Mouse (Mus musculus): ENCODE measurements at regions not wholly inside any gene's neighbourhood (a gene's known extent, or its start where the extent isn't known, plus 50 kb on each side); places are given as distances from the start of the nearest gene placed in this dataset.

DNA sequence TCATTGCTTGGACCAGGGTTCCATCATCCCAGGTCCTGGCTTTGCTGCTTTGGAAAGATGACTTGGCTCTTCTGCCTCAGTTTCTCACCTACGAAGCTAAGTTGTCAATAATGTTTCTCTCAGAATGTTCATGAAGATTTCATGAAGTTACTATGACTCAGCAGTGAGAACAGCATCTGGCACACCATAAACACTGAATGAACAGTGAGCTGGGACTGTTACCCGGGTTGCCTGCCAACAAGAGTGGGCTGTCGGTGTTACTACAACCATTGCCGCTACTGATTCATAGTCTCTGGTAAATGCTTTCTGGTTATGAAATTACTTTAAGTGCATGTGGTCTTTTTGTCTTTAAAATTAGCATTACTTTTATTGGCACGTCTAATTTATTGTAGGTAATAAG lies 352.0 kb upstream of the Shh start:
- Histone ChIP-seq H3K4me1 (ENCODE audit: control insufficient read depth, insufficient read depth) (no peaks in the 10 kb centered on the region), H3K9ac (replicated peaks; ENCODE audit: low read depth, low read length) (no peak overlapping the region), H3K4me2 (ENCODE audit: low read depth, low read length) (no peak overlapping the region), H3K27me3 (ENCODE audit: control insufficient read depth, insufficient read depth, low read length) (no peaks in the 10 kb centered on the region), H3K9me3 (replicated peaks; ENCODE audit: control insufficient read depth, low read length) (no peaks in the 10 kb centered on the region), H3K4me3 (ENCODE audit: low read depth, low read length) (no peak overlapping the region), H3K36me3 (replicated peaks; ENCODE audit: control insufficient read depth, insufficient read depth, low read length) (no peaks in the 10 kb centered on the region), H3K27ac (ENCODE audit: low read depth) (no peak overlapping the region)
- ATAC-seq (ENCODE audit: insufficient read depth, low read depth) (no peak), DNase-seq (ENCODE audit: low spot score) (no peak)
- TF ChIP-seq CTCF (IDR thresholded peaks at IDR 0.05; ENCODE audit: low read depth) (no peak), EP300 (IDR thresholded peaks at IDR 0.05; ENCODE audit: low read depth) (no peak)
- 89% methylated on average over 5 of the region's 5 CpGs for WGBS

DNA sequence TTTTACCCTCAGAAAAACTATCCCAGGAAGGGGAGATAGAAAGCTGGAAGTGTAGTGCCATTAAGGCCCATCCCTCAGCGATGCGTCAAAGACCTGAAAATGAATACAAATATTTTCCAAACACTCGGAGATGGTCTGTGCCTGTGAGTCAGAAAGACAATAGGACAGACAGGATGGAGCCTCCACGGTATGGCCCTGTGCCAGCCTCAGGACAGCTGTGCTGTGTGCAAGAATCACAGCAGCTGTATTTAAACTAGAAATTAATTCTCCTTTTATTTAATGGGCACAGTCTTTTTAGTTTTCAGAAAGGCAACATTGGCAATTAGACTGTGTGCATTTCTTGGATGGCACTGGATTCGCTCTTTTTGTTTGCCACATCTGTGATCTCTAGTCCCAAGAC lies 340.9 kb upstream of the Shh start:
- no peak for ATAC-seq (ENCODE audit: insufficient read depth, low read depth)
- H3K27me3 ChIP-seq (ENCODE audit: control insufficient read depth, insufficient read depth, low read length) = no peaks in the 10 kb centered on the region
- 63% methylated on average over 5 of the region's 5 CpGs for WGBS
- no peak for DNase-seq (ENCODE audit: low spot score)
- no peak overlapping the region for H3K27ac ChIP-seq (ENCODE audit: low read depth)
- H3K9me3 ChIP-seq (replicated peaks; ENCODE audit: control insufficient read depth, low read length) = no peaks in the 10 kb centered on the region
- no peak for TF ChIP-seq CTCF (IDR thresholded peaks at IDR 0.05; ENCODE audit: low read depth)
- no peak for TF ChIP-seq EP300 (IDR thresholded peaks at IDR 0.05; ENCODE audit: low read depth)
- H3K4me3 ChIP-seq (ENCODE audit: low read depth, low read length) = no peak overlapping the region
- no peaks in the 10 kb centered on the region for H3K36me3 ChIP-seq (replicated peaks; ENCODE audit: control insufficient read depth, insufficient read depth, low read length)
- H3K4me2 ChIP-seq (ENCODE audit: low read depth, low read length) = no peak overlapping the region
- no peaks in the 10 kb centered on the region for H3K4me1 ChIP-seq (ENCODE audit: control insufficient read depth, insufficient read depth)
- no peak overlapping the region for H3K9ac ChIP-seq (replicated peaks; ENCODE audit: low read depth, low read length)

GRCm38 (mm10) chr5:28799464-28799863 lies 332.4 kb upstream of the Shh start:
- Histone ChIP-seq H3K36me3 (replicated peaks; ENCODE audit: control insufficient read depth, insufficient read depth, low read length) (no peaks in the 10 kb centered on the region), H3K4me3 (ENCODE audit: low read depth, low read length) (no peak overlapping the region), H3K4me2 (ENCODE audit: low read depth, low read length) (no peak overlapping the region), H3K9ac (replicated peaks; ENCODE audit: low read depth, low read length) (no peak overlapping the region), H3K27me3 (ENCODE audit: control insufficient read depth, insufficient read depth, low read length) (no peaks in the 10 kb centered on the region), H3K9me3 (replicated peaks; ENCODE audit: control insufficient read depth, low read length) (no peaks in the 10 kb centered on the region), H3K4me1 (ENCODE audit: control insufficient read depth, insufficient read depth) (no peaks in the 10 kb centered on the region), H3K27ac (ENCODE audit: low read depth) (no peak overlapping the region)
- 89% methylated on average over 2 of the region's 2 CpGs for WGBS
- ATAC-seq (ENCODE audit: insufficient read depth, low read depth) (no peak), DNase-seq (ENCODE audit: low spot score) (no peak)
- TF ChIP-seq EP300 (IDR thresholded peaks at IDR 0.05; ENCODE audit: low read depth) (no peak), CTCF (IDR thresholded peaks at IDR 0.05; ENCODE audit: low read depth) (no peak)

DNA sequence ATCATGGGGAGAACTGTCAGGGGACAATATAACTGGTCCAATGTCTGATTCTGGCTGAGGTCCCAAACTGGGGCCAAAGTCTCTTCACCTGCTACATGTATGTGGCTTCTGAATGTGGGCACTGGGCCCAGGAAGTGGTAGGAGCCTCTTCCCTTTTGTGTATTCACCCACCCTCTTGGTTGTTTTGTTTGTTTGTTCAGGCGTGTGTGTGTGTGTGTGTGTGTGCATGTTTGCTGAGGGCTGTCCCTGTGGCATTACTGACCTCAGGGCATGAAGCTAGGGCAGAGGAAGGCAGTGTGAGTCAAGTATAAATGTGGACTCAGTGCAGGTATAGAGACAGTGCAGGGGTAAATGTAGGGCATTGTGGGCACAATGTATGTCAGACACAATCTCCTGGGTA lies 331.3 kb upstream of the Shh start:
- ATAC-seq (ENCODE audit: insufficient read depth, low read depth) = no peak
- no peak overlapping the region for H3K9ac ChIP-seq (replicated peaks; ENCODE audit: low read depth, low read length)
- no peak overlapping the region for H3K4me3 ChIP-seq (ENCODE audit: low read depth, low read length)
- no peaks in the 10 kb centered on the region for H3K4me1 ChIP-seq (ENCODE audit: control insufficient read depth, insufficient read depth)
- no peak for DNase-seq (ENCODE audit: low spot score)
- no peak overlapping the region for H3K27ac ChIP-seq (ENCODE audit: low read depth)
- H3K4me2 ChIP-seq (ENCODE audit: low read depth, low read length) = no peak overlapping the region
- WGBS = 76% methylated on average over 1 of the region's 1 CpGs
- no peak for TF ChIP-seq EP300 (IDR thresholded peaks at IDR 0.05; ENCODE audit: low read depth)
- no peak for TF ChIP-seq CTCF (IDR thresholded peaks at IDR 0.05; ENCODE audit: low read depth)
- H3K36me3 ChIP-seq (replicated peaks; ENCODE audit: control insufficient read depth, insufficient read depth, low read length) = no peaks in the 10 kb centered on the region
- H3K27me3 ChIP-seq (ENCODE audit: control insufficient read depth, insufficient read depth, low read length) = no peaks in the 10 kb centered on the region
- no peaks in the 10 kb centered on the region for H3K9me3 ChIP-seq (replicated peaks; ENCODE audit: control insufficient read depth, low read length)

GRCm38 (mm10) chr5:28795130-28795758 lies 328.2 kb upstream of the Shh start:
- no peak for TF ChIP-seq EP300 (IDR thresholded peaks at IDR 0.05; ENCODE audit: low read depth)
- no peak for TF ChIP-seq CTCF (IDR thresholded peaks at IDR 0.05; ENCODE audit: low read depth)
- Histone ChIP-seq H3K27ac (ENCODE audit: low read depth) (no peak overlapping the region), H3K4me1 (ENCODE audit: control insufficient read depth, insufficient read depth) (no peaks in the 10 kb centered on the region), H3K9ac (replicated peaks; ENCODE audit: low read depth, low read length) (no peak overlapping the region), H3K27me3 (ENCODE audit: control insufficient read depth, insufficient read depth, low read length) (no peaks in the 10 kb centered on the region), H3K36me3 (replicated peaks; ENCODE audit: control insufficient read depth, insufficient read depth, low read length) (no peaks in the 10 kb centered on the region), H3K9me3 (replicated peaks; ENCODE audit: control insufficient read depth, low read length) (no peaks in the 10 kb centered on the region), H3K4me3 (ENCODE audit: low read depth, low read length) (no peak overlapping the region), H3K4me2 (ENCODE audit: low read depth, low read length) (no peak overlapping the region)
- no peak for DNase-seq (ENCODE audit: low spot score)
- no peak for ATAC-seq (ENCODE audit: insufficient read depth, low read depth)
- WGBS = 90% methylated on average over 6 of the region's 6 CpGs

DNA sequence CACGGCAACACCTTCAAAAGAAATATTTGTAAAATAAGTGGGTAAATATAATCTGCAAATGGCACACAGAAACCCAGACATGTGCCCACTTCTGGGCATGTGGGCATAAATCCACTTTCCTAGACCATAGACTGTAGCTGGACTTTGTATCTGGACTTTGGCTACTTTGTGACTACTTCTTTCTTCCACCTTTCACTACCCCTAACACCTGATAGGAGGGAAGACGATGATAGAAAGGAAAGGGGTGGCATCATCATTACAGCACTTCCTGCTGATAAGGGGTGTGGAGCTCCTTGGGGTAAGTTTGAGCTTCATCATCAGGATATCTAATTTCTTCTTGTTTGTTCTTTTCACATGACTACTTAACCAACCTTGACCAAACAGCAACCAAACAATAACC lies 326.7 kb upstream of the Shh start:
- no peak overlapping the region for H3K9ac ChIP-seq (replicated peaks; ENCODE audit: low read depth, low read length)
- TF ChIP-seq EP300 (IDR thresholded peaks at IDR 0.05; ENCODE audit: low read depth) (no peak), CTCF (IDR thresholded peaks at IDR 0.05; ENCODE audit: low read depth) (no peak)
- no peak overlapping the region for H3K4me2 ChIP-seq (ENCODE audit: low read depth, low read length)
- H3K36me3 ChIP-seq (replicated peaks; ENCODE audit: control insufficient read depth, insufficient read depth, low read length) = no peaks in the 10 kb centered on the region
- ATAC-seq (ENCODE audit: insufficient read depth, low read depth) (no peak), DNase-seq (ENCODE audit: low spot score) (no peak)
- H3K9me3 ChIP-seq (replicated peaks; ENCODE audit: control insufficient read depth, low read length) = no peaks in the 10 kb centered on the region
- H3K4me3 ChIP-seq (ENCODE audit: low read depth, low read length) = no peak overlapping the region
- no peak overlapping the region for H3K27ac ChIP-seq (ENCODE audit: low read depth)
- no peaks in the 10 kb centered on the region for H3K27me3 ChIP-seq (ENCODE audit: control insufficient read depth, insufficient read depth, low read length)
- WGBS = 57% methylated on average over 2 of the region's 2 CpGs
- no peaks in the 10 kb centered on the region for H3K4me1 ChIP-seq (ENCODE audit: control insufficient read depth, insufficient read depth)

All from heart, postnatal 0 days (tissue).